Mouse (Mus musculus): Measurements from ENCODE around the gene Plpp6. TPM values are rescaled to one million over a fixed set of nuclear protein-coding genes. Genes with fewer than 3 reads are reported as not detected.

Plpp6 gene
- 20.2 TPM for polyA plus RNA-seq (2014; fragmentation: Illumina TruSeq; extraction: RNeasy Lipid Tissue Mini Kit (QIAGEN cat#74804); ENCODE audit: low read depth, low replicate concordance)

DNA sequence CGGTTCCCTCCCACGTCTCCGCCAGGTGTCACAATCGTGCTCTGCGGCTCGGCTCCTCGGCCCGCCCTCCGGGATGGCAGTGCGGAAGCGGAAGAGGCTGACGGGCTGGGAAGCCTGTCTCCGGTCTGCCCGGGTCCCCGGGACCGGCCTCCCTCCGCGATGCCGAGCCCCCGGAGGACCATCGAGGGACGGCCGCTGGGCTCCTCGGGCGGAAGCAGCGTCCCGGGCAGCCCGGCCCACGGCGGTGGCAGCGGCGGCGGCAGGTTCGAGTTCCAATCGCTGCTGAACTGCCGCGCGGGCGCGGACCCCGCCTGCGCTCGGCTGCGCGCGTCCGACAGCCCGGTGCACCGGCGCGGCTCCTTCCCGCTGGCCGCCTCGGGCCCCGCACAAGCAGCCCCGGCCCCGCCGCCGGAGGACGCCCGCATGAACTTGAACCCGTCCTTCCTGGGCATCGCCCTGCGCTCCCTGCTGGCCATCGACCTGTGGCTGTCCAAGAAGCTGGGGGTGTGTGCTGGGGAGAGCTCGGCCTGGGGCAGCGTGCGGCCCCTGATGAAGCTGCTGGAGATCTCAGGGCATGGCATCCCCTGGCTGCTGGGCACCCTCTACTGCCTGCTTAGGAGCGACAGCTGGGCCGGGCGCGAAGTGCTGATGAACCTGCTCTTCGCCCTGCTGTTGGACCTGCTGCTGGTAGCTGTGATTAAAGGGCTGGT, at the start of gene Plpp6:
Gene Plpp6, plus strand, starts transcription at position 112 of the 710 bp plus-strand sequence.

GRCm38 (mm10) chr19:28967652-28968051, 3.9 kb downstream of the Plpp6 start, which contains the start of gene 4430402I18Rik:
TSS of gene 4430402I18Rik (minus strand) at chr19:28967800.

GRCm38 (mm10) chr19:28990194-28990589, 26.4 kb downstream of the Plpp6 start, which contains the start of gene Cdc37l1:
TSS of gene Cdc37l1 (plus strand) at chr19:28990352.

Other genes starting within 250 kb of the Plpp6 start
- gene Slc1a1, start 128.9 kb upstream of the Plpp6 start, polyA plus RNA-seq (2014; fragmentation: Illumina TruSeq; extraction: RNeasy Lipid Tissue Mini Kit (QIAGEN cat#74804); ENCODE audit: low read depth, low replicate concordance): 0.34 TPM
- 5.4 TPM for gene 4430402I18Rik, start 3.8 kb downstream of the Plpp6 start, polyA plus RNA-seq (2014; fragmentation: Illumina TruSeq; extraction: RNeasy Lipid Tissue Mini Kit (QIAGEN cat#74804); ENCODE audit: low read depth, low replicate concordance)
- 46.2 TPM for gene Cdc37l1, start 26.4 kb downstream of the Plpp6 start, polyA plus RNA-seq (2014; fragmentation: Illumina TruSeq; extraction: RNeasy Lipid Tissue Mini Kit (QIAGEN cat#74804); ENCODE audit: low read depth, low replicate concordance)
- gene Ak3, start 84.0 kb downstream of the Plpp6 start, polyA plus RNA-seq (2014; fragmentation: Illumina TruSeq; extraction: RNeasy Lipid Tissue Mini Kit (QIAGEN cat#74804); ENCODE audit: low read depth, low replicate concordance): 507 TPM
- 29.2 TPM for gene Rcl1, start 137.4 kb downstream of the Plpp6 start, polyA plus RNA-seq (2014; fragmentation: Illumina TruSeq; extraction: RNeasy Lipid Tissue Mini Kit (QIAGEN cat#74804); ENCODE audit: low read depth, low replicate concordance)

Data from liver, adult 10 weeks (tissue).